Mouse (Mus musculus): ENCODE results near the gene Grm4. TPM values are rescaled to one million over a fixed set of nuclear protein-coding genes. Genes with fewer than 3 reads are reported as not detected.

Grm4 gene
- total and polyA plus RNA-seq, 3 experiments = 0.06 TPM; not detected in 2

DNA sequence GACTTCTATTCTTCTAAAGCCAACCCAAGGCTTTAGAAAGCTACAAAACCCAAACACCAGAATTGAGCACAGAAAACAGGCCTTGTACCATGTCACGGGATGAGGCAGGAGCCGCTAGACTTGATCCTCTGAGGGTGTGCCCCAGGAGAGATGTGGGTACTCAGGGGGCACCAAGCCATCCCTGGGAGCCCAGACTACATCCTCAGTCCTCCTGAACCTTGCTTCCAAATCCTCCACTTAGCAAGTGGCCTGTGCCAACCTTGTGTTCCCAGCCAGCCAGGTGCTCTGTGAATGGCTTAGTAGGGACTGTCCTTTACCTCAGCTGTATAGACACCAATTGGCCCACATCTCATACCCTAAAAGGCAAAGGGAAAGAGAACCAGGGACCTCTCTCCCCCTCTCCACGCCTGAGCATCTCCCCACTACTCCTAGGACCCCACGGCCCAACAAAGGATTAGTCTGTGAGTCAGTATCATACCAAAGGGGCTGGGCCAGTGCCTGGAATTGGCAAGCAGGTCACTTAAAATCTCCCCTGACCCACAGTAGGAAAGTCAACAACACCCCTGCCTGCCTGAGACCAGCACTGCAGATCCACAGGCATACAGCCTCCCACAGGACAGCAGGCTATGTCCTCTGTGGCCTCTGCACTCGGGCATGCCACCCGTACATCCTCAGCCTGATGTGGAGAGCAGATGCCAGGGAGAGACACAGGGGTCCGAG is 14.2 kb downstream of the Grm4 start:
- no peak overlapping the region for H3K27ac ChIP-seq (ENCODE audit: control insufficient read depth, low read depth, low read length)

DNA sequence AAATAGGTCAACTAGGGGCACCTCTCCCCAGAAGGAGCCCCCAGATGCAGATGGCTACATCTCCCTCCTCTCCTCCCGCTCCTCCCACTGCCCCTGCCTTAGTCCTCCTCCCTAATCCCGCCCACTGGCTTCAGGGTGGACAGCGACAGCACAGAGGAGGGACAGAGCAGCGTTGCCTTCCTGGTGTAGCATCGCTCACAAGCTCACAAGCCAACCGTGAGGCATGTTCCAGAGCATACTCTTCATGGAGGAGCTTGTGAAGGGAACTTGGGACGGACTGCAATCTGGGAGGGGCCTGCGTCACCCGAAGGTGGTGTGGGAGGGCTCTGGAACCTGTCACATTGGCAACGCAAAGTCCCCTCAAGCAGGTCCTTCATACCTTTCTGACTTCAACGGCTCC is 14.8 kb downstream of the Grm4 start:
- no peaks in the 10 kb centered on the region for H3K79me2 ChIP-seq (ENCODE audit: control insufficient read depth, insufficient read depth, low read length, poor library complexity)
- TF ChIP-seq ZMIZ1 (IDR thresholded peaks at IDR 0.05; ENCODE audit: low read depth, low read length) (no peak), CTCF (IDR thresholded peaks at IDR 0.05 in 2 of 3, conservative IDR thresholded peaks at IDR 0.05 in 1 of 3; ENCODE audit: control insufficient read depth in 1 of 3, insufficient read depth in 1 of 3, low read depth in 2 of 3, low read length in 3 of 3, poor library complexity in 1 of 3, severe bottlenecking in 1 of 3) (no peak), GABPA (IDR thresholded peaks at IDR 0.05; ENCODE audit: low read depth, low read length) (no peak), USF2 (IDR thresholded peaks at IDR 0.05; ENCODE audit: borderline replicate concordance in 1 of 2, insufficient read depth in 1 of 2, low read depth in 1 of 2, low read length in 2 of 2) (no peak), MXI1 (IDR thresholded peaks at IDR 0.05; ENCODE audit: low read depth, low read length) (no peak), MYB (IDR thresholded peaks at IDR 0.05; ENCODE audit: low read depth, low read length) (no peak), TBP (IDR thresholded peaks at IDR 0.05; ENCODE audit: low read depth, low read length) (no peak), POLR2A (IDR thresholded peaks at IDR 0.05; ENCODE audit: control insufficient read depth in 1 of 2, insufficient read depth in 1 of 2, low read depth in 1 of 2, low read length in 2 of 2, poor library complexity in 1 of 2) (no peak), ZKSCAN1 (IDR thresholded peaks at IDR 0.05; ENCODE audit: low read depth, low read length) (no peak), USF1 (IDR thresholded peaks at IDR 0.05; ENCODE audit: low read depth, low read length) (no peak), POLR2AphosphoS2 (IDR thresholded peaks at IDR 0.05; ENCODE audit: low read length) (no peak), ZC3H11A (IDR thresholded peaks at IDR 0.05; ENCODE audit: low read depth, low read length) (no peak), CHD2 (IDR thresholded peaks at IDR 0.05; ENCODE audit: low read length) (no peak)
- H3K27me3 ChIP-seq (ENCODE audit: control insufficient read depth in 1 of 2, insufficient read depth in 2 of 2, low read length in 2 of 2) = no peaks in the 10 kb centered on the region; a peak in 1 of 4 replicates
- peaks cover 0 to 7% of the 10 kb centered on the region in 2 experiments; a peak in 2 of 4 replicates for H3K4me1 ChIP-seq (ENCODE audit: control insufficient read depth in 1 of 2, insufficient read depth in 2 of 2, low read length in 2 of 2)
- no peaks in the 10 kb centered on the region for H3K9me3 ChIP-seq (replicated peaks; ENCODE audit: insufficient read depth, low read length)
- DNase-seq (ENCODE audit: low read depth, low spot score) = no peak
- no peak overlapping the region for H3K4me3 ChIP-seq (ENCODE audit: control insufficient read depth in 1 of 2, insufficient read depth in 1 of 2, low read depth in 2 of 2, low read length in 2 of 2)
- H3K27ac ChIP-seq (ENCODE audit: control insufficient read depth, low read depth, low read length) = no peak overlapping the region
- no peak overlapping the region for H3K9ac ChIP-seq (ENCODE audit: control insufficient read depth, low read depth, low read length, poor library complexity, severe bottlenecking)
- peaks cover 0 to 4% of the 10 kb centered on the region in 2 experiments; a peak in 1 of 4 replicates for H3K36me3 ChIP-seq (ENCODE audit: control insufficient read depth in 1 of 2, insufficient read depth in 2 of 2, low read length in 2 of 2)

More for the DNA sequence above, 14.2 kb downstream of the Grm4 start:
- H3K9me3 ChIP-seq (replicated peaks; ENCODE audit: insufficient read depth, low read length) = no peaks in the 10 kb centered on the region
- H3K36me3 ChIP-seq (ENCODE audit: control insufficient read depth in 1 of 2, insufficient read depth in 2 of 2, low read length in 2 of 2) = peaks cover 0 to 4% of the 10 kb centered on the region in 2 experiments; a peak in 1 of 4 replicates
- H3K4me1 ChIP-seq (ENCODE audit: control insufficient read depth in 1 of 2, insufficient read depth in 2 of 2, low read length in 2 of 2) = peaks cover 0 to 6% of the 10 kb centered on the region in 2 experiments; a peak in 1 of 4 replicates
- no peaks in the 10 kb centered on the region for H3K79me2 ChIP-seq (ENCODE audit: control insufficient read depth, insufficient read depth, low read length, poor library complexity)
- H3K9ac ChIP-seq (ENCODE audit: control insufficient read depth, low read depth, low read length, poor library complexity, severe bottlenecking) = no peak overlapping the region
- H3K4me3 ChIP-seq (ENCODE audit: control insufficient read depth in 1 of 2, insufficient read depth in 1 of 2, low read depth in 2 of 2, low read length in 2 of 2) = no peak overlapping the region
- DNase-seq (ENCODE audit: low read depth, low spot score) = no peak
- no peaks in the 10 kb centered on the region; a peak in 1 of 4 replicates for H3K27me3 ChIP-seq (ENCODE audit: control insufficient read depth in 1 of 2, insufficient read depth in 2 of 2, low read length in 2 of 2)
- no peak for TF ChIP-seq MAFK (IDR thresholded peaks at IDR 0.05; ENCODE audit: borderline replicate concordance, low read depth, low read length)
- no peak for TF ChIP-seq ZNF384 (IDR thresholded peaks at IDR 0.05; ENCODE audit: low read depth, low read length)
- no peak for TF ChIP-seq MXI1 (IDR thresholded peaks at IDR 0.05; ENCODE audit: low read depth, low read length)
- TF ChIP-seq CTCF (IDR thresholded peaks at IDR 0.05 in 2 of 3, conservative IDR thresholded peaks at IDR 0.05 in 1 of 3; ENCODE audit: control insufficient read depth in 1 of 3, insufficient read depth in 1 of 3, low read depth in 2 of 3, low read length in 3 of 3, poor library complexity in 1 of 3, severe bottlenecking in 1 of 3) = no peak
- no peak for TF ChIP-seq USF2 (IDR thresholded peaks at IDR 0.05; ENCODE audit: borderline replicate concordance in 1 of 2, insufficient read depth in 1 of 2, low read depth in 1 of 2, low read length in 2 of 2)
- TF ChIP-seq E2F4 (IDR thresholded peaks at IDR 0.05; ENCODE audit: borderline replicate concordance, low read depth, low read length) = no peak
- no peak for TF ChIP-seq TCF12 (IDR thresholded peaks at IDR 0.05; ENCODE audit: low read depth, low read length)
- TF ChIP-seq MAX (IDR thresholded peaks at IDR 0.05; ENCODE audit: low read length) = no peak
- no peak for TF ChIP-seq MEF2A (IDR thresholded peaks at IDR 0.05; ENCODE audit: extremely low read depth, insufficient replicate concordance, low read depth, low read length, poor library complexity, severe bottlenecking)
- no peak for TF ChIP-seq RAD21 (IDR thresholded peaks at IDR 0.05; ENCODE audit: low read depth, low read length)
- no peak for TF ChIP-seq CHD1 (IDR thresholded peaks at IDR 0.05; ENCODE audit: low read depth, low read length)
- no peak for TF ChIP-seq ZC3H11A (IDR thresholded peaks at IDR 0.05; ENCODE audit: low read depth, low read length)
- TF ChIP-seq POLR2AphosphoS2 (IDR thresholded peaks at IDR 0.05; ENCODE audit: low read length) = no peak
- TF ChIP-seq HCFC1 (IDR thresholded peaks at IDR 0.05; ENCODE audit: low read depth, low read length) = no peak
- no peak for TF ChIP-seq USF1 (IDR thresholded peaks at IDR 0.05; ENCODE audit: low read depth, low read length)
